Mouse (Mus musculus): ENCODE data around the gene Phxr2. TPM values are rescaled to one million over a fixed set of nuclear protein-coding genes. Genes with fewer than 3 reads are reported as not detected.

Phxr2 gene
- polyA plus RNA-seq, 1 experiment from 2014 or later, result not detected

DNA sequence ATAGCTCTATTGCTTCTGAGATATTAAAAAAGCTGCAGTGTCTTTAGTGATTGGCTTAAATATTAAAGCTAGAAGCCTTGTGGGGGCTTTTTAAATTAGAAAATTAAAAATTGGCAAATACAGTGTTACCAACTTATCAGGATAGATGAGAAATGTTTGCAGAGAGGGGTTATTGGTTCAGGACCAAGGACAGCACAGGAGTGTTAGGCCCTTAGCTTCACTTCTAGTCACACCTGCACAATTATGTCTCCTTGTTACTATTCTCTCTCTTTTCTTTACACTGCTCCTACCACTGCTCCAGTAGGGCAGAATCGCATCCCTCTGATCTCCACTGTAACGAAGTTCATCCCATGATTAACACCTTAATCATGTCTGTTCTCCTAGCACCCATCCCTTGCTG lies 31.0 kb downstream of the Phxr2 start:
- Histone ChIP-seq H3K27me3 (replicated peaks; ENCODE audit: control insufficient read depth, insufficient read depth, low read length) (no peaks in the 10 kb centered on the region), H3K36me3 (ENCODE audit: control insufficient read depth, insufficient read depth, low read length) (no peaks in the 10 kb centered on the region), H3K4me3 (ENCODE audit: low read depth, low read length) (no peak overlapping the region), H3K9ac (ENCODE audit: low read length) (no peak overlapping the region), H3K4me2 (ENCODE audit: low read length) (no peak overlapping the region), H3K27ac (ENCODE audit: low read depth) (no peak overlapping the region), H3K9me3 (ENCODE audit: control insufficient read depth, low read length) (no peaks in the 10 kb centered on the region), H3K4me1 (replicated peaks; ENCODE audit: control insufficient read depth, insufficient read depth, low read length) (no peaks in the 10 kb centered on the region)
- ATAC-seq (replicated peaks; ENCODE audit: low FRiP score, low TSS enrichment, low read depth), result no peak
- 77% methylated on average over 2 of the region's 2 CpGs for WGBS
- DNase-seq (ENCODE audit: low spot score), result no peak

DNA sequence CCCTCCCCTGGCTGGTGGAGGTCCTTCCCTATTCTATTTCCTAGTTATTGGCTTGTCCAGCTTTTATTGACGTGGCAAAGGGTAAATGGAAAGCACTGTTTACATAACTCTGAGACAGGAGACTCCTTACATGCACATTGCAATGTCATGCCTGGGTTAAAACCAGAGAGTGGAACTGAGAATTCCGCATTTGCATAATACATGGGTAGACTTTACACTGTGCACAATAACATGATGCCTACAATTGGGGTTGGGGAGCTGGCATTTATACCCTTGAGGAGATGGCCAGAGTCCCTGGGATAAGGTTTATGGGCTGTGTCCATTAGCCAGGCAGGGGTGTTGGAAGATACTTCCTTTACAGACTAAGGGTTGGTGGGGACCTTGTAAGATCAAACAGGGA lies 32.8 kb downstream of the Phxr2 start:
- no peak overlapping the region for H3K27ac ChIP-seq (ENCODE audit: low read depth)
- H3K9me3 ChIP-seq (ENCODE audit: control insufficient read depth, low read length), result no peaks in the 10 kb centered on the region
- WGBS, result 67% methylated on average over 2 of the region's 2 CpGs
- no peaks in the 10 kb centered on the region for H3K27me3 ChIP-seq (replicated peaks; ENCODE audit: control insufficient read depth, insufficient read depth, low read length)
- ATAC-seq (replicated peaks; ENCODE audit: low FRiP score, low TSS enrichment, low read depth), result no peak
- no peak for DNase-seq (ENCODE audit: low spot score)
- H3K4me1 ChIP-seq (replicated peaks; ENCODE audit: control insufficient read depth, insufficient read depth, low read length), result no peaks in the 10 kb centered on the region
- no peak overlapping the region for H3K4me3 ChIP-seq (ENCODE audit: low read depth, low read length)
- H3K9ac ChIP-seq (ENCODE audit: low read length), result no peak overlapping the region
- no peak overlapping the region for H3K4me2 ChIP-seq (ENCODE audit: low read length)
- H3K36me3 ChIP-seq (ENCODE audit: control insufficient read depth, insufficient read depth, low read length), result no peaks in the 10 kb centered on the region

DNA sequence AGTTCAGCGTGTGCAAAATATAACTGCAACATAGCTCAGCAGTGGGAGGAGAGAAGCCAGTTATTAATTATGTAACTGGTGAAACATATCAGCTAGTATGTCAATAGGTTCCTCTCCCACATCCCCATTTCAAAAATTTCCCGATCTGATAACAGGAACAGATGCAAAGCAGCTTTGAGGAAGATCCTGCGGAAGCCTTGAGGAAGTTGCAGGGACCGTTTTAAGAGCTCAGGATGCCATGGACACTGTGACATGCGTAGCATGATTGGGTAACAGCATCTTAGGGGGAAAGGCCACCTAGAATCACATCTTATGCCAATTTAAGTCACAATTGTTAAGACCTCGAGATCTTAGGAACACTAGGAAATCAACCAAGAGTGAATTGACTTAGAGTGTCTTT lies 36.2 kb downstream of the Phxr2 start:
- Histone ChIP-seq H3K4me2 (ENCODE audit: low read length) (no peak overlapping the region), H3K4me3 (ENCODE audit: low read depth, low read length) (no peak overlapping the region), H3K9ac (ENCODE audit: low read length) (no peak overlapping the region), H3K9me3 (ENCODE audit: control insufficient read depth, low read length) (no peaks in the 10 kb centered on the region), H3K27ac (ENCODE audit: low read depth) (no peak overlapping the region), H3K27me3 (replicated peaks; ENCODE audit: control insufficient read depth, insufficient read depth, low read length) (no peaks in the 10 kb centered on the region), H3K4me1 (replicated peaks; ENCODE audit: control insufficient read depth, insufficient read depth, low read length) (no peaks in the 10 kb centered on the region), H3K36me3 (ENCODE audit: control insufficient read depth, insufficient read depth, low read length) (no peaks in the 10 kb centered on the region)
- WGBS, result 80% methylated on average over 6 of the region's 6 CpGs
- DNase-seq (ENCODE audit: low spot score) (no peak), ATAC-seq (replicated peaks; ENCODE audit: low FRiP score, low TSS enrichment, low read depth) (no peak)

DNA sequence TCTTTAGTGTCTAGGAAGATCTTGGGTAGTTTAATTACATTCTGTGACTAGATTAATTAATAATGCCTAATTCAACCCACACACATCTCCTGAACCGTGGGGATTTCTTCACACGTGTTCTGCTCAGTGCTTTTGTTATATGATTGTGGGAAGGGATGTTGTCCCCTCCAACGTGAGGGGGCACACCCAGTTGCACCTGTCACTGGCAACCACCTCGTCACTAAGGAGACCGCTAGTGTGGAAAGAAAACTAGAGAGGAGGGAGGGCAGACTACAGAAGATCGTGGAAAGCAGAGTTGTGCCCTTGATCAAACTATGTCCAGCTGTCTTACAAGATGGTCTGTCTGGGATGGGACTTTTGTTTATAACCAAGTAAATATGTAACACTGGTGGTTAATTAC lies 40.1 kb downstream of the Phxr2 start:
- H3K4me1 ChIP-seq (replicated peaks; ENCODE audit: control insufficient read depth, insufficient read depth, low read length), result no peaks in the 10 kb centered on the region
- H3K36me3 ChIP-seq (ENCODE audit: control insufficient read depth, insufficient read depth, low read length), result no peaks in the 10 kb centered on the region
- no peak overlapping the region for H3K4me2 ChIP-seq (ENCODE audit: low read length)
- no peak for DNase-seq (ENCODE audit: low spot score)
- no peaks in the 10 kb centered on the region for H3K27me3 ChIP-seq (replicated peaks; ENCODE audit: control insufficient read depth, insufficient read depth, low read length)
- 68% methylated on average over 6 of the region's 6 CpGs for WGBS
- no peak overlapping the region for H3K27ac ChIP-seq (ENCODE audit: low read depth)
- ATAC-seq (replicated peaks; ENCODE audit: low FRiP score, low TSS enrichment, low read depth), result no peak
- H3K9ac ChIP-seq (ENCODE audit: low read length), result no peak overlapping the region
- no peaks in the 10 kb centered on the region for H3K9me3 ChIP-seq (ENCODE audit: control insufficient read depth, low read length)
- H3K4me3 ChIP-seq (ENCODE audit: low read depth, low read length), result no peak overlapping the region

DNA sequence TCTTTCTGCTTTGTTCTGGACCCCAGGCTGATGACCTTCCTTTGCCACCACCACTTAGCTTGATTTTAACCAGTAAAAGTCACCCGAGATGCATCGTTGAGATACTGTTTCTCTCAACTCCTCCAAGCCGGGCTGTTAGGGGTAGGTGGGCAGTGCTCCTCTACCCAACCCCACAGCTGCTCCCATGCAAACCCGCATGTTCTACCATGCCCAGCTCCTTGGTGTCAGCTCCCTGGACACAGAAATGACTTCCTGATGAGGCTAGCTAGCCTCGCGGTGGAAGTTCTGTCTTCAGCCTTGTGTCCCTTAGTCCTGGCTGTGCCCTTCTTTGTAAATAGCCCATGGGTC lies 40.9 kb downstream of the Phxr2 start:
- no peak overlapping the region for H3K4me2 ChIP-seq (ENCODE audit: low read length)
- no peaks in the 10 kb centered on the region for H3K4me1 ChIP-seq (replicated peaks; ENCODE audit: control insufficient read depth, insufficient read depth, low read length)
- DNase-seq (ENCODE audit: low spot score), result no peak
- no peak for ATAC-seq (replicated peaks; ENCODE audit: low FRiP score, low TSS enrichment, low read depth)
- H3K27ac ChIP-seq (ENCODE audit: low read depth), result no peak overlapping the region
- H3K27me3 ChIP-seq (replicated peaks; ENCODE audit: control insufficient read depth, insufficient read depth, low read length), result no peaks in the 10 kb centered on the region
- H3K9me3 ChIP-seq (ENCODE audit: control insufficient read depth, low read length), result no peaks in the 10 kb centered on the region
- no peak overlapping the region for H3K4me3 ChIP-seq (ENCODE audit: low read depth, low read length)
- H3K9ac ChIP-seq (ENCODE audit: low read length), result no peak overlapping the region
- no peaks in the 10 kb centered on the region for H3K36me3 ChIP-seq (ENCODE audit: control insufficient read depth, insufficient read depth, low read length)
- WGBS, result 59% methylated on average over 6 of the region's 6 CpGs

DNA sequence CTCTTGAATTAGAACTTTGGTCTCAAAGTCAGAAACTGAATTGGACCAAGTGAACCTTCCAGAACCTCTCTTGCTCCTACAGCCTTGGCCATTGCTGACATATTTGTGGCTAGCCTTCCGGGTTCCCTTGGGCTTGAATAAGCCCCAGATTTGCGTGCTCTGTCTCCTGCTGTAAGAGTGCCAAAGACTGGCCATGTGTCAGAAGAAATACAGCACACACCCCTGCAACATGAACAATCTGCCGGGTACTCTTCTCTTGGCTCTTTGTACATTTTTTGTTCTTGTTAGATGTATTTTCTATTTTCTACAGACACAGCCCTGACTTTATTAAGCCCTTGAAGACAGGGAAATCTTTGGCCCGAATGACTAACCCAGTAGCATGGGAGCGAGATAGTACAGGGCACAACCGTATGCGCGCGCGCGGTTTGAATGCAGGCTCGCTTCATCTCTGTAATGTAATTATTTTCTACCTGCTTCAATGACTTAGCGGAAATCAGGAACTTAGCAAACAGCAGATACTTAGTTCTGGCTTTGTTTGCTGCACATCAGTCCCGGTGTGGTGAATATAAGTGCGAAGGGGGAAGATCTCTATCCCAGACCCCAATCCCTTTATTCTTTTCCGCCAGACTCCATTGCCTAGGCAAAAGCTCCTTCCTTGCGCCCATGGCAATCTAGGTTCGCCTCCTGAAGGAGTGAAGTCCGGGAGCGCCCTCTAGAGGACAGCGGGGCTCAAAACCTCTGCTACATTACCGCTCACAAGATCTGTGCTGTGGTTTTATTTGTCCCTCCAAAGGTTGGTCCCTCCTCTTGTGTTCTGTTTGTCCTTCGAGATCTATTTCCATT lies 41.5 kb downstream of the Phxr2 start:
- Histone ChIP-seq H3K4me2 (ENCODE audit: low read length) (no peak overlapping the region), H3K9me3 (ENCODE audit: control insufficient read depth, low read length) (no peaks in the 10 kb centered on the region), H3K4me3 (ENCODE audit: low read depth, low read length) (no peak overlapping the region), H3K9ac (ENCODE audit: low read length) (no peak overlapping the region), H3K27ac (ENCODE audit: low read depth) (no peak overlapping the region), H3K4me1 (replicated peaks; ENCODE audit: control insufficient read depth, insufficient read depth, low read length) (no peaks in the 10 kb centered on the region), H3K27me3 (replicated peaks; ENCODE audit: control insufficient read depth, insufficient read depth, low read length) (no peaks in the 10 kb centered on the region), H3K36me3 (ENCODE audit: control insufficient read depth, insufficient read depth, low read length) (no peaks in the 10 kb centered on the region)
- 50% methylated on average over 23 of the region's 23 CpGs for WGBS
- peak; percentile 95 for DNase-seq (ENCODE audit: low spot score)
- ATAC-seq (replicated peaks; ENCODE audit: low FRiP score, low TSS enrichment, low read depth), result 0 out of 2 replicates have a peak, but pooled peaks have one; percentile 58

DNA sequence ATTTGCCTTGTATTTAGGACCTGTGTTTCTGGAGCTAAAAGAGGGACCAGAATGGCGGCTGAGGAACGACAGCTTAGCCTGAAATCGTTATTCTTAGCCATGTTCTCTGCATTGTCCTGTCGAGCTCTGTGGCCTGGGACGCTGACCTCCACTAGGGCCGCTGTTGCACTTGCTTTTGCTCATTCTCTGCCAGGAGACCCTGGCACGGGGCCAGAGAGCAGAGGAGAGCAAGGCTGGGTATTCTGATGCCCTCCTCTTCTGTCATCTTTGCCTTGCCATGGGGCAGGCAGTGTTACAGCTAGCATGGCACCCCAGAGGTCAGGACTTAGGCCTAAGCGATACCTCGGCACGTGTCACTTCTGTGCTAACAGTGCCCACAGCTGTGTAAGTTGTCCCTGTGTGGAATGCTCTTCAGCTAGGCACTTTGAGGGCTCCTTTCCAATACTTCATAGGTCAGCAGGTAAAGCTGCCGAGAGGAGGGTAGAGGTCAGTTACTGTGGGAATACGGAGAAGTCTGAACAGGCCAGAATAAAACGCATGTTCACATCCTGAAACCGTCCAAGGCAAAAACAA lies 42.6 kb downstream of the Phxr2 start:
- H3K9ac ChIP-seq (ENCODE audit: low read length), result no peak overlapping the region
- no peaks in the 10 kb centered on the region for H3K9me3 ChIP-seq (ENCODE audit: control insufficient read depth, low read length)
- H3K27ac ChIP-seq (ENCODE audit: low read depth), result no peak overlapping the region
- no peak for DNase-seq (ENCODE audit: low spot score)
- no peaks in the 10 kb centered on the region for H3K36me3 ChIP-seq (ENCODE audit: control insufficient read depth, insufficient read depth, low read length)
- no peak overlapping the region for H3K4me2 ChIP-seq (ENCODE audit: low read length)
- no peaks in the 10 kb centered on the region for H3K4me1 ChIP-seq (replicated peaks; ENCODE audit: control insufficient read depth, insufficient read depth, low read length)
- H3K4me3 ChIP-seq (ENCODE audit: low read depth, low read length), result no peak overlapping the region
- 0 out of 2 replicates have a peak, but pooled peaks have one; percentile 27 for ATAC-seq (replicated peaks; ENCODE audit: low FRiP score, low TSS enrichment, low read depth)
- 92% methylated on average over 14 of the region's 14 CpGs for WGBS
- no peaks in the 10 kb centered on the region for H3K27me3 ChIP-seq (replicated peaks; ENCODE audit: control insufficient read depth, insufficient read depth, low read length)

DNA sequence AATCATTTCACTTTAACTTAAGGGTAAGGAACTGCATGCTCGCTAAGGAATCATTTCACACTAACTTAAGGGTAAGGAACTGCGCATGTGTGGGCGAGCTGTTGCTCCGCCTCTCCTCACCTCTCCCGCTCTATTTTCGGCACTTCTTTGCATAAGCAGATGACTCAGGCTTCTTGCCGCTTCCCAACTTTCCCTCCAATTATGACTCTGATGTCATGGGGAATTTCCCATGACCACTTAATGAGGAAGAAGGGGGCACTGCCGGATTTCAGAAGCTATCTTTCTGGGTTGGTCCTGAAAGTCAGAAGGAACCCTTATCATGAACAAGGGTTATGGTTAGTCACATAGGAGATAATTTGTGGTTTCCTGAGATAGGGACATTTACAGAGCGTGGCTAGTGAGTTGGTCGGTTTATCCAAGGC lies 44.5 kb downstream of the Phxr2 start:
- no peaks in the 10 kb centered on the region for H3K9me3 ChIP-seq (ENCODE audit: control insufficient read depth, low read length)
- no peaks in the 10 kb centered on the region for H3K4me1 ChIP-seq (replicated peaks; ENCODE audit: control insufficient read depth, insufficient read depth, low read length)
- H3K4me2 ChIP-seq (ENCODE audit: low read length), result no peak overlapping the region
- DNase-seq (ENCODE audit: low spot score) (no peak), ATAC-seq (replicated peaks; ENCODE audit: low FRiP score, low TSS enrichment, low read depth) (no peak)
- no peak overlapping the region for H3K9ac ChIP-seq (ENCODE audit: low read length)
- 83% methylated on average over 10 of the region's 10 CpGs for WGBS
- H3K27ac ChIP-seq (ENCODE audit: low read depth), result no peak overlapping the region
- no peak overlapping the region for H3K4me3 ChIP-seq (ENCODE audit: low read depth, low read length)
- H3K27me3 ChIP-seq (replicated peaks; ENCODE audit: control insufficient read depth, insufficient read depth, low read length), result no peaks in the 10 kb centered on the region
- no peaks in the 10 kb centered on the region for H3K36me3 ChIP-seq (ENCODE audit: control insufficient read depth, insufficient read depth, low read length)

DNA sequence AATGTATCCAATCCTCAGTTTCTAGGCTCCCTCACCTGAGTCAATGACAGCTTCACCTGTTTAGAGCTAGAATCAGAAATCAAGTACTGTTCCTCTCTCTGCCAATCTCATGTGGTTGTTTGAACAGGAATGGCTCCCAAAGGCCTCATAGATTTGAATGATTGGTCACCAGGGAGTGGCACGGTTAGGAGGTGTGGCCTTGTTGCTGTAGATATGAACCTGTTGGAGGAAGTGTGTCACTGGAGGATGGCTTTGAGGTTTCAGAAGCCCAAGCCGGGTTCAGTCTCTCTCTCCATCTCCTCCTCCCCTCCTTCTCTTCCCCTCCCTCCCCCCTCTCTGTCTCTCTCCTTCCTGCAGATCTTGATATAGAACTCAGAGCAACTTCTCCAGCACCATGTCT lies 47.5 kb downstream of the Phxr2 start:
- 77% methylated on average over 2 of the region's 2 CpGs for WGBS
- Histone ChIP-seq H3K4me1 (replicated peaks; ENCODE audit: control insufficient read depth, insufficient read depth, low read length) (no peaks in the 10 kb centered on the region), H3K9me3 (ENCODE audit: control insufficient read depth, low read length) (no peaks in the 10 kb centered on the region), H3K27ac (ENCODE audit: low read depth) (no peak overlapping the region), H3K4me3 (ENCODE audit: low read depth, low read length) (no peak overlapping the region), H3K36me3 (ENCODE audit: control insufficient read depth, insufficient read depth, low read length) (no peaks in the 10 kb centered on the region), H3K4me2 (ENCODE audit: low read length) (no peak overlapping the region), H3K9ac (ENCODE audit: low read length) (no peak overlapping the region), H3K27me3 (replicated peaks; ENCODE audit: control insufficient read depth, insufficient read depth, low read length) (no peaks in the 10 kb centered on the region)
- DNase-seq (ENCODE audit: low spot score) (no peak), ATAC-seq (replicated peaks; ENCODE audit: low FRiP score, low TSS enrichment, low read depth) (no peak)

Data from intestine, embryonic 14.5 days (tissue).